Mouse (Mus musculus): ENCODE data around the gene Kat14. TPM values are rescaled to one million over a fixed set of nuclear protein-coding genes. Genes with fewer than 3 reads are reported as not detected.
A peak's percentile ranks its signal among the peaks of the same experiment; 100 is the strongest.
"Not testable (repeated sequence)": the region's sequence is repeated elsewhere in the genome, so short reads cannot be mapped to it uniquely, and the experiment has no call there.

The Kat14 gene
- 62.8 and 84.3 TPM in 2 replicates for total RNA-seq (2014; fragmentation: Nextera tagmentation)
- 37.3 and 37.9 TPM in 2 replicates for total RNA-seq (2017)

DNA sequence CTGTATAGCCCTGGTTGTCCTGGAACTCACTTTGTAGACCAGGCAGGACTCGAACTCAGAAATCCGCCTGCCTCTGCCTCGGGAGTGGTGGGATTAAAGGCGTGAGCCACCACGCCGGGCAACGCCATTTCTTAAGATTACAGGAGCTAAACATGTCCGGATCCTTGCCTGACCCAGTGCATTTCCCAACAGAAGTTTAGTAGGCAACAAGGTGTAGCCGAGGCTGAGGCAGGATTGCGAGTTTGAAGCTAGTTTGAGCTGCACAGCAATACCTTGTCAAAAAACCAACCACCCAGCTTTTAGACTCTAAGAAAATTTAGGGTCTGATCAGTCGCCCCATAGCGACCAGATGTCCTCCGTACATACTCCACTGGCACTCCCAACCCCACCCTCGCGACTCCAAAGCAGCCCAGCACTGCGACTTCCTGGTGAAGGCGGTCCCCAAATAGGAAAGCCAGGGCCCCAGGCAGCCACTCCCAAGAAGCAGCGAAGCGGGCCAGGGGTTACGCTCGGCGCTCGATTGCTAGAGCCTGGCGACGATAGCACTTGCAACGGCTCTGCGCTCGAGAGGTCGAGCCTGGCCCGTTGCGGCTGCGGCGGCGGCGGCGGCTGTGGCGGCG is at the start of gene Kat14, which contains the start of gene Pet117:
Gene Kat14, plus strand, starts transcription at position 584 of the 620 bp plus-strand sequence.
Gene Pet117, plus strand, starts transcription at position 597 of the 620 bp plus-strand sequence.
- ATAC-seq (replicated peaks; ENCODE audit: poor library complexity, severe bottlenecking), result peak; percentile 96

DNA sequence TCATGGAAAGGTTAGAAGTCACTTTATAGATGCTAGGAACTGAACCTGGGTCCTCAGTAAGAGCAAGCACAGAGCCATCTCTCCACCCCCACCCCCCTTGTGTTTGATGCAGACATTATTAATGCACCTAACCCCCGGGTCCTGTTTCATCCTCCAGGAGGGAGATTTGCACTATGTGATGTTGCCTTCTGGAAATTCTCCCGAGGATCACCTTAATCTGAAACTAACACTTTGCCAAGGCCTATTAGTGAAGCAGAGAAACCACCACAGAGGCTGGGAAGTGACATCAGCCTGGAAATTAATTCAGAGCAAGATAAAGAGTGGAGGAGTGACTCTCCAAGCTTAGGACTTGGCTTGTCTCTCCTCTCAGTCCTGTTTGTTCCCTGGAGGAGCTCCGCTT is 44.6 kb upstream of the Kat14 start:
- no peak for ATAC-seq (replicated peaks; ENCODE audit: poor library complexity, severe bottlenecking)

DNA sequence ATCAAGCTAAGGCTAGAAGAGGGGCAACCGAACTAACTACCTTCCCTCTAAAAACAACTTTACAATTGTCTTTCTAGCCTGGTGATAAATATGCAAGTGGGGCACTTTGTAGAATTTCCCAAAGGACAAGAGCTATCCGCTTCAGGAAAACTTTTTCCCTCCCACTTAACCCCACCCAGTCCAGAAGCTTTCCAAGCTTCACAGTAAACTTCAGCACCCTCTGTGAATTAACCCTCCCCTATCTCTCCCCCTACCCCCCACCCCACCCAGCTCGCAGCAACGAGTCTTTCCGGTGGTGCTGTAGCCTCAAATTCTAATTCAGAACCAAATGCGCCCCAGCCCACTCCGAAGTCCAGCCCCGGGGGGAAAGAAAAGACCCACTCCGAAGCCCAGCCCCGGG is 39.3 kb upstream of the Kat14 start:
- ATAC-seq (replicated peaks; ENCODE audit: poor library complexity, severe bottlenecking), result no peak

DNA sequence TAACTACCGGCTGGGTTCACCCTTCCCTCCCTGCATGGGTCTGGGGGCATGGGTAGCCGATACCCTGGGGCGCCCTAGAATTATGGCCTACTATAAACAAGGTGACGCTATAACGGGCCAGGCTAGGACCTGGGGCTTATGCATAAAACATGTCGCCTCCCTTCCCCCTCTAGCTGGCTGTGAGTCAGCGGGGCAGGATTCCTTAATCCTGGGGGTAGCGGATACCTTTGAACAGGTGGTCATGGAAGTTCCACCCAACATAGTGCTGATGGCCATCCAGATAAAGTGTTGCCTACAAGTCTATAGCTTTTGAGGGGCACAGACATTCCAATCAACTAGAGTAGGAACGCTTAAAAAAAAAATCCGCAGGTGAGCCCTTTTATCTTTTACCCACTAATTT is 38.8 kb upstream of the Kat14 start:
- no peak for ATAC-seq (replicated peaks; ENCODE audit: poor library complexity, severe bottlenecking)

DNA sequence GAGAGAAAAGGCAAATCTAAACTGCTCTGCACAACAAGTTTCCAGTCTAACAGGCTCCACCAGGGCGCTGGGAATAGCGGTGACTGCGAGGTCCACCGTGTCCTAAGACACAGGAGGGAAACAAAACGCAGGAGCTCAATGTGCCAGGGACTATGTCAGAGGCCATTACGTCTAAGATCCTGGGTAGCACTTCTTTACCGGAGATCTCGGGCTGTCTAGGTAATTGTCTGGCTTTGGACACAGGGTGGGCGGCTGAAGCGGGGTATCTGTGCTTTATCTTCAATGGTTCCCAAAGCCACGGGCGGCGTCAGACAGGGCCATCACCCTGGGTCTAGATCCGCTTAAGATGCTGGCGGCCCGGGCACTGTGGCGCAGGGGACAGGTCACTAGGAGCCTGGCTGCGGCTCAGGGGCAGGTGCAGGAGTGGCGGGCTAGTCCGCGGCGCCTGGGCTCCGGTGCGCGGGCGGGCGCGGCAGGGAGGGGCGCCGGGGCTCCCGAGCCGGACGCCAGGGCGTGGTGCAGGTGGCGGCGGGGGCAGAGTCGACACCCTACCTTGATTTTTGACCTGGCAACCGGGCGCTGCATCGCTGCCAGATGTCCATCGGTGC is 38.3 kb upstream of the Kat14 start:
- peak; percentile 13; the same call in 1 of the 2 replicates for ATAC-seq (replicated peaks; ENCODE audit: poor library complexity, severe bottlenecking)

DNA sequence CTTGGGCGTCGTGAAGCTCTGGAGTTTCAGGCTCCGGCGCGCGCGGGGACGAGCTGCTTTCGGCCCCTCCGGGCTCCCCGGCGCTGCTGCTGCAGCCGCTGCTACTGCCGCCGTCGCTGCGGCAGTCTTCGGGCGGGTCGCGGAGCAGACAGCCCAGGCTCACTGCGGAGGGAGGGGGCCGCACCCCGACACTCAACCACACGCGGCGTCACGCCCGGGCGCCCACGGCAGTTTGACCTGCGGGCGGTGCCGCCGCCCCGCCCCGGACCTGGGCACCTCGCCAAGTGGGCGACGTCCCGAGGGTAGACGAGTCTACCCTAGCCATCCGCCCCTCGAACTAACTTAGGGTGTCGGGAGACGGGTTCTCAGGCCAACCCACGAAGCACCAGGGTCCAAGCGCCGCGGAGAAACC is 37.8 kb upstream of the Kat14 start:
- ATAC-seq (replicated peaks; ENCODE audit: poor library complexity, severe bottlenecking), result peak; percentile 64

DNA sequence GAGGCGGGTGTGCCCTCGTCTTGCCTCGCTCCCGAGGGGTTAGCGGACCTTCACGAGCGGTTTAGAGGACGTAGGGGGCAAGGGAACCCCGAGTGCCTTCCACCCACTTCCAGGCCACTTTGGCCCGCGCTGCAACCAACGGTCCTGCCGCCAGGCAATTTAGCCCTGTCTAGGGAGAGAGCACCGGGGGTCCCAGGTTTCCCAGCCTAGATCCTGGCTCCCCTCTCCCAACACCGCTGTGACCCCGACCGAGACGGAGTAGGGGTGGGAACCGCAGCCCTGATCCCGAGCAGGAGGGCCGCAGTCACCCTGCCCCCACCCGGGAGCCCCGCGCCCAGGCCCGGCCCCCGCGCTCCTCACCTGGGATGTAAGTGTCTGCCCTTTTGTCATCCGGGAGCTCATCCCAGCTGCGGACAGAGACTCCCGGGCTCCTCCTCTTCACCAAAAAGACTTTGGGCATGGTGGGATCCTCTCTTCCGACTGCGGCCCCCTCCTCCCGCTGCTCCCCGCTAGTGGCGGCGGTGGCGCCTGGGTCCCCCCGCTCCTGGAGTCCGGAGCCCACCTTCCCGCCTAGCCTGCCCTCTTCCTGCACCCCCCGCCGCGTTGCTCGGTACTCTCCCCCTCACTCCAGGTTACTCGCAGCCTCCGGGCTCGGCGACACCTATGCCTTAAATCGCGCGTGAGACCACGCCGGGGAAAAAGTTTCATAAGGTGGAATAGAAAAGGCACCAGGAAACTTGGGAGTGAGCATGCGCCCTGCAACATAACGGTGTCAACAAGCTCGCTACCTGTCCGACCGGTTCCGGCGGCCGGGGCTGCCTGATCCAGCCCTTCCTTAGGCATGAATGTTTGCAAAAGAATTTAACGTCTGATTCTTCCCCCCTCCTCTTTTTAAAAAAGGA is 37.1 kb upstream of the Kat14 start, which contains the start of gene Ovol2:
Gene Ovol2, minus strand, starts transcription at position 746 of the 902 bp plus-strand sequence.
- peak; percentile 35 for ATAC-seq (replicated peaks; ENCODE audit: poor library complexity, severe bottlenecking)

DNA sequence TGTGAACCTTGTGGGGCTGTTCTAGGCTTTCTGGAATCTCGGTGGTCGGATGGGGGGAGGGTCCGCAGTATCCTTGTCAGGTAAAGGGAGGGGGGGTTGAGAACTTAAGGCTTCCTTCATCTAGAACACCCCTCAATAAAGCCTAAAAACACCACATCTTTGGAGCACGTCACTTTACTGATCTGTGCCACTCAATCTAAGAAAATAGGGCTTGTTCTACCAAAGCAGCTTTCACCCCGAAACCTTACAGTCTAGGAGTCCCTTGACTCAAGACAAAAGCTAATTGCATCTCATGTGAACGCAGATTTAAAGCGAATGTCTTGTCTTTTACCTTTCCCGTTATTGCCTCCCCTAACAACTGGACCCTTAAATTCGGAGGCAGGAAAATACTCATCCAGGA is 36.3 kb upstream of the Kat14 start:
- no peak for ATAC-seq (replicated peaks; ENCODE audit: poor library complexity, severe bottlenecking)

DNA sequence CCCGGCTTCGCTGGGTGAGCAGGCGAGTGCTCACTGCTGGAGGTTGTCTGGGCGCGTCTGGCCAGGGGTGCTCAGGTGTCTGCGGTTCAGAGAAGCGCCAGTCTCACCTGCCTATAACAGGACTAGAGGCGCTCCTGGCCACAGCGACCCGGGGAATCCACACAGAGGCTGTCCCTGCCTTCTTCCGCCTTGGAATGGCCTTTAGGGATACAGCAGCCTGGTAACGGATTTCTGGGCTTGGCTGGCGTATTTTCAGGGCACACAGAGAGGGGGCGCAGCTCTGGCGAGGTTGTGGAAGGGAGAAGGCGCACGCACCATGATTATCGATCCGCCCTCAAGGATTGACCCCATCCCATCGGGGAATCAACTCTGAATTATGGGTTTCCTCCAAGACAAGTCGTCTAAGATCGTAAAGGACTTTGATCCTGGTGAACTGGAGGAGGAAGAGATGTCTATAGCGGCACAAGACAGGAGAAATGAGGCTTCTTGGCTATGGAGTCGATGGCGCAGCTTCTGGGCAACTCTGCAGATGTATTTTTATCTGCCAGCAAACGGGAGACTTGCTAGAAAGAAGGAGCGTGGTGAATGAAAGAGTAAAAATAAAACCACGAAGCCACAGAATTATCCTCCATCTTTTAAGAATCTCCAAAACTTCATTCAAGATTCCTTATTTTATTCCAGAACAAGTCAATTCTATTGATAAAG is 35.5 kb upstream of the Kat14 start:
- no peak for ATAC-seq (replicated peaks; ENCODE audit: poor library complexity, severe bottlenecking)

DNA sequence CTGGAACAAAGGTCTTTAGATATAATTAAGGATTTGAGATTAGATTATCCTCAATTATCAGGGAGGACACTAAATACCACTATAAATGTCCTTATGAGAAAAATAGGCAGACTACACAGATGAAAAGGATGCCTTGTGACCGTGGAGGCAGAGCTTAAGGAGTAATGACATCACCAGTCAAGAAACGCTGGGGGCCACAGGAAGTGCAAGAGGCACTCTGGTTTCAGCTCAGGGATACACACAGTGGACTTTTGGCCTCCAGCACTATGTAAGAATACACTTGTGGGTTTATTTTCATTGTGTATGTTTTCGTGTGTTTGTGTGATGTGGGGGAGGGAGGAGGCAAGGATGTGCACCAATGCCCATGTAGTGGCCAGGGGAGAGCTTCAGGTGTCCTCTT is 31.6 kb upstream of the Kat14 start:
- ATAC-seq (replicated peaks; ENCODE audit: poor library complexity, severe bottlenecking), result peak; percentile 63

DNA sequence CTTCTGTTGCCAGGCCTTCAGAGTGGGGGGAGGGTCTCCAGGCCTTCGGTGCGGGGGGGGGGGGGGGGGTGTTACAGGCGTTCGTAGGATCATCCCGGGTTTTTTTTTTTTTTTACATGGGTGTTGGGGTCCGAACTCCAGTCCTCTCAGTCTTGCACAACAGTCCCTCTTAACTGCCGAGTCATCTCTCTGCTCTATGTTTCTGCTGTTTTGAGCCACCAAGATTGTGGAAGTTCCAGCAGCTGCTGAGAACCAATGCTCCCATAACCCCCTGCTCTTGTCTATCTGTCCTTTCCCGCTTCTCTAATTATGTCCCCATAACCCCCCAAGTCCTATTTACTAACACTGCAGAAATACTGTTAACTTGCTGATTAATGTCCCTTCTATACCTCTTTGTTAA is 31.1 kb upstream of the Kat14 start:
- peak; percentile 92 for ATAC-seq (replicated peaks; ENCODE audit: poor library complexity, severe bottlenecking)

DNA sequence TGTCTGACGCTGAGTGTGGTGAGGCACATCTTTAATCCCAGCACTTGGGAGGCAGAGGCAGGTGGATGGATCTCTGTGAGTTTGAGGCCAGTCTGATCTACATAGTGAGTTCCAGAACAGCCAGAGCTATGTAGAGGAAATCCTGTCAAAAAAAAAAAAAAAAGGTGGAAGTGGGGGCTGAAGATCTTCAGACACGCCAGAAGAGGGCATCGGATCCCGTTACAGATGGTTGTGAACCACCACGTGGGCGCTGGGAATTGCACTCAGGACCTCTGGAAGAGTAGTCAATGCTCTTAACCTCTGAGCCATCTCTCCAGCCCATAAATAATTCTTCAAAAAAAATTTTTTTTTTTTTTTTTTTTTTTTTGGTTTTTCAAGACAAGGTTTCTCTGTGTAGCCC is 30.6 kb upstream of the Kat14 start:
- not testable (repeated sequence) for ATAC-seq (replicated peaks; ENCODE audit: poor library complexity, severe bottlenecking)

DNA sequence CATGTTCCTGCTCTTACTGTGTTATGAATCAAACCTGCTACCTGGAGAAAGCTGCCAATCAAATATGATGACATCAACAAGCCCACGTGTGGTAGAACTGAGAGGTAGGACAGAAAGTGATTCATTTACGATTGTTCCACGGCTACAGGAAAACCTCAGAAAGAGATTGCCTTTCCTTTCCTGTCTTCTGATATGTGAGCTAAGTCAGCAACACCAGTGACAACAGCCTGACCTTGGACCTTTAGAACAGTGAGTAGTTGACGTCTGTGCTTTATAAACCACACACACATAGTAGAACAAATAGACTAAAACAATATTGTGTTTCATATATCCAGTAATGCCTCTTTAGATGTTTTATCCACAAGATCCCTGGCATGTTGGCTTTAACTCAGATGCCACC is 25.6 kb upstream of the Kat14 start:
- ATAC-seq (replicated peaks; ENCODE audit: poor library complexity, severe bottlenecking), result no peak

DNA sequence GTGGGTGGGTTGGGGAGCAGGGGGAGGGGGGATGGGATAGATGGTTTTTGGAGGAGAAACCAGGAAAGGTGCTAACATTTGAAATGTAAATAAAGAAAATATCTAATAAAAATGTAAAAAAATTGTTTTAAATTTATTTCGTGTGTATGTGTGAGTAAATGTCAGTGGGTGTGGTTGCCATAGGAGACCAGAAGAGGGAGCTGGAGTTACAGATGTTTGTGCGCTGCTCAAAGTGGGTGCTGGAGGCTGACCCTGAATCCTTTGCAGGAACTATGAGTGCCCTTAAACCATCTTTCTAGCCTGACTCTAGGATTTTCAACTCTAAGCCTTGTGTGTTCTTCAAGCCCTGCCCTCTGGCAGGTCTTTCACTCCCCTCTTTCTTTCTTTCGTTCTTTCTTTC is 20.3 kb upstream of the Kat14 start:
- peak; percentile 76 for ATAC-seq (replicated peaks; ENCODE audit: poor library complexity, severe bottlenecking)

DNA sequence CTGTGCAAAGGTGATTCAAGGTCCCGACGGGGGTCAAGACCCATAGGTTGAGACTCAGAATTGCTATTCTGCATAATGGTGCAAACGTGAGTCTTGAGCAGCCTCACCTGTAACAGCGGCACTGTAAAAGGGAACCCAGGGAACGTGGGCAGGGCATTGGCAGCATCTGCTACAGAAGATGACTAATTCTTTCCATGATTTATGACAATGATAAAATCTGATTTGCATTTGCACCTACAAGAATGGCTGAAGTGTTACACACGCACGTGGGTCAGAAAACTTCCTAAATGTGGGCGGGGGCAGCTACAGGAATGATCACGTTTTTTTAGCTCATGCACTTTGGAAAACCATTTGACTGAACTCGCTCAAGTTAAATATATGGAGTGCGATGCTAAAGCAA is 15.9 kb upstream of the Kat14 start:
- no peak for ATAC-seq (replicated peaks; ENCODE audit: poor library complexity, severe bottlenecking)

DNA sequence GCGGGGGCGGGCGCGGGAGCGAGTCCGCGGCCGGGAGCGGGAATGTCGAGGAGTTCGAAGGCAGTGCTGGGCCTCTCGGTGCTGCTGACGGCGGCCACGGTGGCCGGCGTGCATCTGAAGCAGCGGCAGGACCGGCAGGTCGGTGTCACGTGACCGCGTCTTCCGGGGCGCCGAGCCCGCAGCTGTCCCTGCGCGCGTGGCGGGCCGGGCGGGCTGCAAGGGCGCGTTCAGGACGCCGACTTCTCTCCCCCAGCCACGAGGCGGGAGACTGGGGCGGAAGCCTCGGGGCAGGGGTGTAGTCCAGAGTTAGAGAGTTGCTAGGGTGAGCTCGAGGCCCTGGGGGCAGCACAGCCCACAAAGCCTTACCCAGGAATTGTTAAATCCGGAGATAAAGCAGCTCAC is 238 bp downstream of the Kat14 start:
- peak; percentile 70 for ATAC-seq (replicated peaks; ENCODE audit: poor library complexity, severe bottlenecking)

DNA sequence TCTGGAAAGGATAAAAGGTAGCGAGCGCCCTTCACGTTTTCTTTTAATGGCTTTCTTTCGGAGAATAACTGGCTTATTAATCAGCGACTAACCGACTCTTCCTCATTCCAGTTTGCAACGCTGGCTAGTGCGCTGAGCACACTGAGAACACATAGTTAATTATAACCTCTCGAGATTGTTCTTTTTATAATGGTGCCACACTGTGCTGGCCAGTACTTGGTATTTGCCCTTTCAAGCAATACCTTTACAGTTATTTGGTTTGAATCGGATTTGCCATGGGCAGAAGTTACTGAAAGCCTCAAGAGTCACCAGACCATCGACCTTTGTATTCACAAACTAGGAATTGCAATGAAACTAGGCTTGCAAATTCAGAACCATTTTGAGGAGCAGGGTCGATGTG is 728 bp downstream of the Kat14 start:
- ATAC-seq (replicated peaks; ENCODE audit: poor library complexity, severe bottlenecking), result peak; percentile 17; the same call in 1 of the 2 replicates

DNA sequence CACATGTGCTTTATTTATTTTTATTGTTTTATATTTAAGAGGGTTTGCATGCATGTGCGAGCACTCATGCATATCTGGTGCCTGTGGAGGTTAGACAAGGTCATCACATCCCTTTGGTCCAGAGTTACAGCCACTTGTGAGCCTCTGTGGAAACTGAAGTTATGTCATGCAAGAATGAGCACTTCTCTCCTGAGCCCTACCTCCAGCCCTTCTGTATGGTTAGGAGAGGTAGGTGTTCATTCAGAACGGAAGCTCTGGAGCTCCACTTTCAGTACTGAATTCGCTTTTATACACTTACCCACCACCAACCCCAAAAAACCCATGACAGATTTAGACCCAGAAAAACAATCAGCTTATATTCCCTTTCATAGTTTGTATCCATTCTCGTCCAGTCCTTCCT is 2.8 kb downstream of the Kat14 start:
- no peak for ATAC-seq (replicated peaks; ENCODE audit: poor library complexity, severe bottlenecking)

DNA sequence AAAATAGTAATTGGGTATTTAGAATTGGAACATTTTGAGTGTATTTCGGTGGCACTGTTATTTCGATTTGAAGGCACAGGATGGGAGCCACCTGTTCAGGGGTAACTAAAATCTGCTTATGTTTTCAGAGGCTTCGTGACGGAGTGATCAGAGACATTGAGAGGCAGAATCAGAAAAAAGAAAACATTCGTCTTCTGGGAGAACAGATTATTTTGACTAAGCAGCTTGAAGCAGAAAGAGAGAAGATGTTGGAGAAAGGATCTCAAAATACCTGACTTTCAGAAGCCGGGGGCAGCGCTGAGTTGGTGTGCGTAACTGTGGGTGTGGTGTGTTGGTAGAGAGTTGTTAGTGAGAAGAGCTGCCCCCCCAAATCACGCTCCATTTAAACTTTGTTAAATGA is 4.3 kb downstream of the Kat14 start:
- ATAC-seq (replicated peaks; ENCODE audit: poor library complexity, severe bottlenecking), result no peak

DNA sequence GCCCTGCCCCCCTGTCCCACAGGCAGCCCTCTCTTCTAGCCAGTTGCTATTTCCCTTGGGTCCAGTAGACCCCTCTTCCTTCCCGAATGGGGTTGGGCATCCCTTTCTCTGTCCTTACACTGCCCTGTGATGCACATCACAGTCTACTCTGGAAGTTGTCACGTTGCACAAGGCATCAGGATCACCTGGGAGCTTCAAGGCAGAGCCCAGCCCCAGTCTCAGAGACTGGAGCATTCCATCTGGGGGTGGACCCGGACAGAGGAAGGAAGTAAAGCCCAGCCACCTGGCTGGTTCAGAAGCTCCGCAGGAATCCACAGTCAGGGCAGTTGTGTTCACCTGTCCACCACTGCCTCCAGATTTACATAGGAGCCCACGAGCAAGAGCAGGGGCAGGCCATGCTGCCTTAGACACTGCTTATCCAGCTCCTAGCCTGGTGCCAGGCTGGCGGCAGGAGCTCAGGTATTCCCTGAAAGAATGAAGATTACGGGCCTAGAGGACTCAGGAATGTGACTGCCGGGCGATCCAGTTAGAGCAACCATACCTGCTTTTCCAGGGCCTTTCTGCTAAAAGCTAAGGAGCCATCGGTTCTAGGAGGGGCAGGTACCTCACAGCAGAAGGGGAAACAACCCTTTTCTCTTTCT is 6.4 kb downstream of the Kat14 start:
- no peak for ATAC-seq (replicated peaks; ENCODE audit: poor library complexity, severe bottlenecking)
